Mouse (Mus musculus) right cerebral cortex, adult 18-20 months (tissue): Measurements from ENCODE around the gene Cadps.

ENCODE experiments used
- DNase-seq: peaks from one replicate; pipeline ENCODE4 v3.0.0; 2022; ENCODE audit warnings: mixed read lengths

Gene Cadps

GRCm38 (mm10) chr14:12722452-12723194 is 100.3 kb downstream of the Cadps start:
- no peak for DNase-seq

- no peak for DNase-seq
These were observed 104.1 kb downstream of the Cadps start for GRCm38 (mm10) chr14:12718766-12719165.

- DNase-seq: no peak
These were observed 106.8 kb downstream of the Cadps start for GRCm38 (mm10) chr14:12715906-12716659.

- DNase-seq: no peak
These were observed 115.5 kb downstream of the Cadps start for GRCm38 (mm10) chr14:12707395-12707794.

- no peak for DNase-seq
These were observed 118.4 kb downstream of the Cadps start for GRCm38 (mm10) chr14:12704461-12704860.

- peak; percentile 56 for DNase-seq
These were observed 132.7 kb downstream of the Cadps start for GRCm38 (mm10) chr14:12690201-12690600.

GRCm38 (mm10) chr14:12685015-12685414 is 137.9 kb downstream of the Cadps start:
- DNase-seq: no peak

GRCm38 (mm10) chr14:12680819-12681638 is 141.8 kb downstream of the Cadps start:
- peak; percentile 42 for DNase-seq

- DNase-seq: no peak
These were observed 161.4 kb downstream of the Cadps start for GRCm38 (mm10) chr14:12661430-12661829.

GRCm38 (mm10) chr14:12657351-12657750 is 165.5 kb downstream of the Cadps start:
- DNase-seq: no peak

- DNase-seq: no peak
These were observed 179.9 kb downstream of the Cadps start for GRCm38 (mm10) chr14:12642868-12643512.

GRCm38 (mm10) chr14:12638762-12639161 is 184.1 kb downstream of the Cadps start:
- DNase-seq: no peak

- DNase-seq: no peak
These were observed 185.6 kb downstream of the Cadps start for GRCm38 (mm10) chr14:12637121-12637754.

GRCm38 (mm10) chr14:12624256-12625130 is 198.4 kb downstream of the Cadps start:
- peak; percentile 22 for DNase-seq

- DNase-seq: no peak
These were observed 215.9 kb downstream of the Cadps start for GRCm38 (mm10) chr14:12607025-12607424.

GRCm38 (mm10) chr14:12606202-12606601 is 216.7 kb downstream of the Cadps start:
- no peak for DNase-seq

- no peak for DNase-seq
These were observed 220.8 kb downstream of the Cadps start for GRCm38 (mm10) chr14:12602080-12602479.

- no peak for DNase-seq
These were observed 227.6 kb downstream of the Cadps start for GRCm38 (mm10) chr14:12595326-12595725.

- no peak for DNase-seq
These were observed 230.3 kb downstream of the Cadps start for GRCm38 (mm10) chr14:12592472-12593075.

- no peak for DNase-seq
These were observed 231.1 kb downstream of the Cadps start for GRCm38 (mm10) chr14:12591829-12592228.

GRCm38 (mm10) chr14:12583536-12583935 is 239.3 kb downstream of the Cadps start:
- DNase-seq: no peak
